ENCODE assay signal across 13 mouse cellular contexts in the genomic region with DNA sequence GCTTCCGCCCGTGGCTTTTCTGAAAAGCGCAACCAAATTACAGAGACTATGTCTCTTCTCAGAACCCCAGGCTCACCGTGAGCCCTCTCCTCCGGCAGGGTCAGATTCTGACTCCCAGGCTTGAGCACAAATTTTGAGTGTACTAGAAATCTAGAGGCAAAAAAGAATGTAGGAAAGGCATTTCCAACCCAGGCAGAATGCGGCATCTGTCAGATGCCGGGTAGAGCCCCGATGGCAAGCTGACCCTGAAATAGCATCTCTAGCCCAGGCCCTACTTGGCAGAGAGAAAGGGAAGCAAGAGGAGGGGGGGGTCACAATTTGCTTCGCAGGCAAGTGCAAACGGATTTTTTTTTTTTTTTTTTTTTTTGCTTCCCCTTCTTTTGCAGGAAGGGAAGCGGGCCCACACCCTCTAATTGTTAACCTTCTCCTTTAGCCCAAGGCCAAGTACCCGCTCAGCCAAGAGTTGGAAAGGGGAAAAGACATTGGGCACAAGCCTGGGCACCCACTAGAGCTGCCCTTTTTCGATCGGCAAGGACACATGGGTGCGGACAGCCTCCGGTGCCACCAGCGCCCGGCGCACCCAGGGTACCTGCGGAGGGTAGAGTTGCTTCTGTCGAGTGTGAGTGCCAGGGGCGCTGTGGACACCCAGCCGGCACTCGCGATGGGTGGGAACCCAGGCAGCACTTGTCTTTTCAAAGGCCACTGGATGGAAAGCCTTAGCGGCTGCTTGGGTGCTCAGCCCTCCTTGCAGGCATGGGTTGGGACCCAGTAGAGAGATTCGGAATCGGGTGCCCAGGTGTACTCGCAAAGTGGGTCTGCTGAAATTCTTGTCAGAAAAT. TPM values are rescaled to one million over a fixed set of nuclear protein-coding genes. Genes with fewer than 3 reads are reported as not detected.
A peak's percentile ranks its signal among the peaks of the same experiment; 100 is the strongest.
DNase-seq lines count a peak whose midpoint lies in the region; ATAC-seq and TF ChIP-seq lines count a peak whose summit lies in the region.
"Had no signal": no experiment of that assay in that cellular context is flagged by ENCODE, and none has a peak within 500 bp of the region (broad histone marks: within the 10 kb centered on the region; RNA-seq: fewer than 3 reads in every experiment).

No protein-coding gene starts in this region.

- no peaks in the 10 kb centered on the region for H3K4me1 ChIP-seq in cortical plate, adult 2 months (ENCODE audit: control insufficient read depth, insufficient read depth, low read length)
- peaks cover 42% of the 10 kb centered on the region for H3K4me1 ChIP-seq in hindbrain, embryonic 12.5 days
- peaks cover 29% of the 10 kb centered on the region for H3K4me1 ChIP-seq in midbrain, embryonic 15.5 days

- ATAC-seq in hindbrain, embryonic 12.5 days (ENCODE audit: low FRiP score), result no peak
- no peak for ATAC-seq in midbrain, embryonic 15.5 days (replicated peaks)
- no peak for ATAC-seq in activated CD4-positive, CD25-positive, alpha-beta regulatory T cell, adult 4 months

- no peak overlapping the region for H3K4me3 ChIP-seq in cortical plate, adult 2 months (ENCODE audit: insufficient read depth, low read length)
- H3K4me3 ChIP-seq in hindbrain, embryonic 12.5 days, result peak overlapping the region; percentile 11
- H3K4me3 ChIP-seq in midbrain, embryonic 15.5 days, result peak overlapping the region; percentile 6

- H3K36me3 ChIP-seq in hindbrain, embryonic 12.5 days, result no peaks in the 10 kb centered on the region
- H3K36me3 ChIP-seq in midbrain, embryonic 15.5 days (replicated peaks), result no peaks in the 10 kb centered on the region

- no peaks in the 10 kb centered on the region for H3K9me3 ChIP-seq in hindbrain, embryonic 12.5 days (replicated peaks)
- no peaks in the 10 kb centered on the region for H3K9me3 ChIP-seq in midbrain, embryonic 15.5 days

- H3K27me3 ChIP-seq in hindbrain, embryonic 12.5 days, result peaks cover 80% of the 10 kb centered on the region
- peaks cover 53% of the 10 kb centered on the region for H3K27me3 ChIP-seq in midbrain, embryonic 15.5 days (replicated peaks)

- no peak for TF ChIP-seq POLR2A in cortical plate, adult 2 months (IDR thresholded peaks at IDR 0.05; ENCODE audit: extremely low read depth, insufficient read depth, low read length)

- H3K4me2 ChIP-seq in hindbrain, embryonic 12.5 days (replicated peaks), result peak overlapping the region; percentile 34
- H3K4me2 ChIP-seq in midbrain, embryonic 15.5 days, result peak overlapping the region; percentile 31
- H3K4me2 ChIP-seq: lung, embryonic 14.5 days had no signal

- H3K9ac ChIP-seq in hindbrain, embryonic 12.5 days, result peak overlapping the region; percentile 33
- no peak overlapping the region for H3K9ac ChIP-seq in midbrain, embryonic 15.5 days
- H3K9ac ChIP-seq: lung, embryonic 14.5 days had no signal

- peak; percentile 46 for DNase-seq in embryo, embryonic 10.5 days (ENCODE audit: low spot score)
- DNase-seq in embryo, embryonic 11 days, result no peak
- no peak for DNase-seq in right cerebral cortex, postnatal 4 days
- DNase-seq in ovary, adult 18-20 months (ENCODE audit: low spot score), result no peak
- DNase-seq: kidney, adult 18-20 months; left cerebral cortex, postnatal 4 days had no signal

- H3K27ac ChIP-seq in cortical plate, adult 2 months (ENCODE audit: insufficient read depth, low read length), result peak overlapping the region; percentile 33; the same call in 1 of the 2 replicates
- H3K27ac ChIP-seq in hindbrain, embryonic 12.5 days, result no peak overlapping the region
- H3K27ac ChIP-seq in midbrain, embryonic 15.5 days, result peak overlapping the region; percentile 45; the same call in 1 of the 2 replicates

- TF ChIP-seq CTCF in cortical plate, adult 2 months (IDR thresholded peaks at IDR 0.05; ENCODE audit: extremely low read depth, insufficient read depth, low read length), result no peak

- 1% methylated on average over 29 of the region's 29 CpGs for WGBS in hindbrain, embryonic 12.5 days
- WGBS in midbrain, embryonic 15.5 days, result 5% methylated on average over 29 of the region's 29 CpGs

RNA-seq across cellular contexts. Expression of a gene that starts 5.1 kb away (rescaled TPM):
- 6.1 and 6.8 TPM in 2 replicates for polyA plus RNA-seq in cortical plate, adult 2 months (2012; rRNA removed)
- polyA plus RNA-seq in hindbrain, embryonic 12.5 days (2016; fragmentation: Nextera tagmentation; extraction: Ambion mirVana), result 2.9 and 3.5 TPM in 2 replicates
- 2.2 and 2.4 TPM in 2 replicates for polyA plus RNA-seq in midbrain, embryonic 15.5 days (2015; fragmentation: Nextera tagmentation; extraction: Ambion mirVana)
- not detected for polyA plus RNA-seq in activated CD4-positive, CD25-positive, alpha-beta regulatory T cell, adult 4 months (2017; shearing (Covaris generic))
- polyA plus RNA-seq: embryonic facial prominence, embryonic 14.5 days; stomach, embryonic 16.5 days had no signal
